Mouse (Mus musculus) spleen, postnatal 4 days (tissue): Measurements from ENCODE around the gene Unc13b.

Experiments used
- DNase-seq, 2 experiments: peaks; one replicate each; pipeline ENCODE4 v3.0.0; 2022; ENCODE audit warnings: low spot score in 2 of 2

Unc13b gene

DNA sequence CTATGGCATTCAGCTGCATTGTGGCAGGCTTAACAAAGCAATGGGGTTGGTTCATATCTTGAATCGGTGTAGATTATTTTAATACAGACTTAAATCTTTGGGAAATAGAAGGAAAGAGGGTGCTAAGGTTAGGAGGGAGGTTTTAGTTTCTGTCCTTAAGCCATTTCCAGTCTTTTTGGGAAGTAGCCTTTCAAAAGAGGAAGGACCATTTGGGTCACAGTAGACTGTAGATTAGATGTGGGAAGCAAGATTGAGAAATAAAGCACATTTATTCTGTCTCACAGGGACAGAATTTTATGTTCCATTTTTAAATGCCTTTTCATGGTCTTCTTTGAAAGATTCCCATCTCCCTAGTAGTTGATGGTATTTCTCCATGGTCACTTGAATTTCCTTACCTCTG, 159.2 kb downstream of the Unc13b start:
- DNase-seq = no peak

DNA sequence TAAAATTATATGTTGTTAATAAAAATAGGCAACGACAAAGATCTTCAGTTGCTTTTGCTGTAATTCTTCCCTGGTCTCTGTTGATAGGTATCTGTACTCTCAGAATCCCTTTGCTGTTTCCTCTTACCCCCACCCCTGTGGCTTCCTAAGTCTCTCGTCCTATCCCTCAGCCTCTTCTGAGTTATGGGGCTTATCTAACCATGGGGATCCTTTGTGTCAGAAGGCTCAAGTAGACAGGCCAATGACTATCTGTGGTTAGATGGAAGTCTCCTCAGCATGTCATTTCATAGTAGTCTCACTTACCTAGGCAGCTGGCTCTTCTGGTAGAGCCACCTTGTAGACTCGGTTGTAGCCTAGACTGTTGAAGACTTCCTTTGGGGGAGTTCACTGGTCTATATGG, 173.1 kb downstream of the Unc13b start:
- no peak for DNase-seq

DNA sequence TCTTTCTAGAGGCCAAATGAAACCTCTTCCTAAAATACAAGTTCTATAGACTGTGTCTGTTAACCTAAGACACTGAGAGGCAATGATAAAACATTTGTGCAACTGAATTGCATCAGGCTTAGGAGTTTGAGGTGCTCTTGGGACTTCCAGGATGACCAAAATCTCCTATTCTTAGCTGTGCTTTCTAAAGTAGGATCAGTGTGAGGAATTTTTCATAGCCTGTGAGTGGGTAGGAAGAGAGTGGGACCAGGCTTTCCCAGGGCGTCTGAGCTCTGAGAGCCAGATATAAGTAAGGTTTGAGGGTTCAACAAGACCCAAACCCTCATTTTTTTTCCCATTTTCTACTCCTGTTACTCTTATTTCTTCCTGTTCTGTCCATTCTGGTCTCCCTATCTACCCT, 174.2 kb downstream of the Unc13b start:
- no peak for DNase-seq

DNA sequence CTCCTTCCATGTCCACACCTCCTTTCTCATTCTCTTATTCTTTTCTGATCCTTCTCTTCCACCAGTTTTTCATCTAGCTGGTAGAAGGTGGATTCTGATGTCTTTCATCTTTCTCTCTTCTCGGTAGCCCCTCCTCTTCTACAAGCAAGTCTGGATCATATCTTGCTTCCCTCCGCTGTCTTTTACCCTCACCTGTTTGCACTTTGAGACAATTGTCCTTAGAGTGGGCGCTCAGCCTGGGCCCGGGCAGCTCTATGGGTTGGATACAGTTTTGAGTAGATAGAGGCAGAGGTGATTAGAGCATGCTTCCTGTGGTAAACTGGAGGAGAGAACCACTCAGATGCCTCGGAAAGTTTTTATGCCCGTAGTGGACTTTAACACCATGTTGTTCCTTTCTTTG, 174.7 kb downstream of the Unc13b start:
- no peak for DNase-seq

- DNase-seq = no peak
Measured at GRCm38 (mm10) chr4:43236898-43237297, 178.1 kb downstream of the Unc13b start.

- DNase-seq = no peak
Measured at GRCm38 (mm10) chr4:43240716-43241115, 182.0 kb downstream of the Unc13b start.

DNA sequence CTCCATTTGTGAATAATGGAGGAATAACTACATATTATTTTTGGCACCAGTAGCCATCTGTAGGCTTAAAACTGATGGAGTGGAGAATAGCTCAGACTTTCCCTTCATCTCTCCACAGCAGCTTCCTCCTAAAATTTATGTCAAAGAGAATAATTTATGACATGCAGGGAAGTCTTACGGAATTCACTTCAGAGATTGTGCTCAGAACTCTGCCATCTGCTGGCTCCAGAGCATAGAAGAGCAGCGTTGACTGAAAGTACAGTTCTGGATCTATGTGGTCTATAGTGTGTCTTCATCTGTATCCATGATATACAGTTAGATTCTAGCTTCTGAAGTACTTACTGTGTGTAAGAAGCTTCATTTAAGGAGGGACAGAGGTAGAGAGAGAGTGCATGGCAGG, 185.3 kb downstream of the Unc13b start:
- no peak for DNase-seq

GRCm38 (mm10) chr4:43245776-43246175, 187.0 kb downstream of the Unc13b start:
- DNase-seq = no peak

- no peak for DNase-seq
Measured at GRCm38 (mm10) chr4:43248026-43248425, 189.3 kb downstream of the Unc13b start.

DNA sequence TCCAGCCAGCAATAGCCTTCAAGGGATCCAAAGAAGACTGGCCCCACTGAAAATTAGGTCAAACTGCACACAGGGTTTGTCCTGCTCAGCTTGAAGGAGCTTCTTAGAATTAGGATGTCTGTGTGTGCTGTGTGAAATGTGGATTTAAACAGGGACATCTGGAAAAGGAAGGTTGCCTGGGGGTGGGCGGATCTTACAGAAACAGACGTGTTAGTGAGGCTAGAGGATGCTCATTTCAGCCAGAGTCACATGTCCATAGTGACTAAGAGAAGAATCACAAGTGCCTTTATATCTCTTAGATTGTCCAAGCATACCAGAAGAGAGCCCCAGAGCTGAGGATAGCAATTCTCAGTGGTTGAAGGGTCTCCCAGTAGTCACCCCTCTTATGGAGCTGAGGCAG, 190.2 kb downstream of the Unc13b start:
- DNase-seq = no peak

DNA sequence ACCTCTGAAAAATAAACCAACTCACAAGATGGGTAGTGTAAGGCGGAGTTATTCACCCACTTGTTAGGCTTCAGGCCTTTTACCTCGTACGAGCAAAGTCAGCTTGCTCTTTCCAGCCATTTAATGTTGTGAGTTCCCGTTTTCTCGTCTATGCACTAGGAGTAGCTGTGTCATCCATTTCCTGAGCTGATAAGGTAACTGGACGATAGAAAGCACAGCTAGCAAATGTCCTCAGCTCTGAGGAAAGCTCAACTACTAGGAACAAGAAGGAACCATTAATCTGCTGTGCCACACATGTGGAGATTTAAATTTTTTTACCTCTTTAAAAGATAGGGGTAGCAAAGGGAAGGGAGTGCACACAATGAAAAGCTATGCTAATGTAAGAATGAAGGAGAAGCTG, 192.5 kb downstream of the Unc13b start:
- DNase-seq = no peak

- no peak for DNase-seq
Measured at GRCm38 (mm10) chr4:43257040-43257439, 198.3 kb downstream of the Unc13b start.

GRCm38 (mm10) chr4:43258556-43258955, 199.8 kb downstream of the Unc13b start:
- DNase-seq = no peak

DNA sequence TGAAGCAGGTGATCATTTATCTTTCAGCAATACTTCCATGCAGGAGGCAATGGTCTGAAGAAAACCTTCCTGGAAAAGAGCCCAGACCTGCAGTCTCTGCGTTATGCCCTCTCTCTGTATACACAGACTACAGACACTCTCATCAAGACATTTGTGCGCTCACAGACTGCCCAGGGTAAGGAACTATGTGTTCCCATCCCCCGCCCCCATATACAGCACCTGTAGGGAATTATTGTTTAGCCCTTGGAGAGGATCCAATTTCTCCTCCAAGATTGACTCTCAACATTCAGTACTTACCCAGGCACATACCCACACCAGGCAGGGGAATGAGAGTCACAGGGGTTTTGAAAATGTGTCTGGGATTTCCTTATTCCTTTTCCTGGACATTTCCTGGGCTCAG, 200.7 kb downstream of the Unc13b start:
- no peak for DNase-seq

- no peak for DNase-seq
Measured at GRCm38 (mm10) chr4:43260096-43260495, 201.3 kb downstream of the Unc13b start.

DNA sequence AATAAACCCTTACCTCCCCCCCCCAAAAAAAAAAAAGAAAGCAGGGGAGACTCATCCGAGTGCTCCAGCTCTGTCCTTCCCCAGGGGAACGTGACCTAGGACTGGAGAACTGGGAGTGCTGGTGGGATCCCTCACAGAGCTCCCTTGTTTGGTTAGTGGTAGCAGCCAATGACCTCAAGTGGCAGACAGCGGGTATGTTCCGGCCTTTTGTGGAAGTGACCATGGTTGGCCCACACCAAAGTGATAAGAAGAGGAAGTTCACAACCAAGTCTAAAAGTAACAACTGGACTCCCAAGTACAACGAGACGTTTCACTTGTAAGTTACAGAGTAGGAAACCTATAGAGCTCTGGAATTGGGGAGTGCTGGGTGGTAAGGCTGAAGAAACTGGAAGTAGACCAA, 204.1 kb downstream of the Unc13b start:
- no peak for DNase-seq

DNA sequence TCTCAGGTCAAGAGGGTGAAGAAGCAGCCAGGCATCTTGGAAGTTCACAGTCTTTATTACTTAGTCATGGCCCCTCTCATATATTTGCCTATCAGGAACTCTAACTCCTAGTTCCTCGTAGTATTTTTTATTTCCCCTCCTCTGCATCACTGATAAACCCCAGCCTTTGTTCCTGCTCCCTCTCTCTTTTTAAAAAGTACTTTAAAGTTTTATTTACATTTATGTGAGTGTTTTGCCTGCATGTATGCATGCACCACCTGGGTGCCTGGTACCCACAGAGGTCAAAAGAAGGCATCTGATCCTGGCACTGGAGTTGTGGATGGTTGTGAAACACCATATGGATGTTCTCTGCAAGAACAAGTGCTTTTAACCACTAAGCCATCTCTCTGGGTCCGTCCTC, 207.4 kb downstream of the Unc13b start:
- no peak for DNase-seq

DNA sequence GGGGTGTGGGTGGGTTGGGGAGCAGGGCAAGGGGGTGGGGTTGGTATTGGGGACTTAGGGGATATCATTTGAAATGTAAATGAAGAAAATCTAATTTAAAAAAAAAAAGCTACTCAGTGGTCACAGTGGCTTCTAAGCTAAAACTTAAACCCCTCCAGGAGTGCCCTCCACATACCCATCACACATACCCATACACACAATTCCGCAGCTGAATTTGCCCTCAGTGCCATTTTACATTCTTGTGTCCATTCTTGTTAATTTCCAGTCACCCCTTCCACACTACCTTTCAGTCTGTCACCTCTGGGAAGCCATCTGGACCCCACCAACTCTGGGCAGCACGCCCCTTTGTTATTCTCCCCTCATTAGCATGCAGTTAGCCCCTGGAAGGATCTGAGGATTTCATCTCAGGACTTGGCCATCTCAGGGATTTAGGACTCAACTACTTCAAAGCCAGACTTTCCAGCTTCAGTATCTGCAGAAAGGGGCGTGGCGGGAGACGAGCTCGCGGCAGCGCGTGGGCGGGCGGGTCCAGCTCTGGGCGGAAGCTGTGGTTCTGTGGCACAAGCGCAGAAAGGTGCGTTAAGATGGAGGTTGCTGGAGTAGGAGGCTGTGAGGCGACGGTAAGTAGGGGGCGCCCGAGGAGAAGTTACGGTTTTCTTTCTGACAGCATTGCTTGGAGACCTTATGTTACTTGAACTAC, 208.0 kb downstream of the Unc13b start, which contains the start of gene Atp8b5:
Gene Atp8b5 (plus strand): TSS at position 537 of the 700 bp plus-strand sequence.
- DNase-seq = peak; percentile 61 to 77

DNA sequence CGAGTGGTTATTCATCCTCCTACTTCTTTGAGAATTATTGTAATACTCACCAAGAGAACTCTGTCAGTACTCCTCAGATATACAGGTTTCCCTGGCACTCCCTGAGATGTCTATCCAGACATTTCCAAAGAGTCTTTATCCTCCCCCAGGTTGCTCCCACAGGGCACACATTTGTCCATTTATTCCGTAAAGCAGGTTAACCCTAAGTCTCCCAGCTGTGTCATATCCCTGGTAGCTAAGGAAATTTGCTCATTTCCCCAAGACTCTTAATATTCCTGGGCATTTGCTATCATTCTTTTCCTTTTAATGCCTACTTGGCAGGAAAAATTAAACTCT, 208.5 kb downstream of the Unc13b start:
- DNase-seq = no peak

- no peak for DNase-seq
Measured at GRCm38 (mm10) chr4:43285476-43285875, 226.7 kb downstream of the Unc13b start.

GRCm38 (mm10) chr4:43287305-43287704, 228.6 kb downstream of the Unc13b start:
- no peak for DNase-seq

DNA sequence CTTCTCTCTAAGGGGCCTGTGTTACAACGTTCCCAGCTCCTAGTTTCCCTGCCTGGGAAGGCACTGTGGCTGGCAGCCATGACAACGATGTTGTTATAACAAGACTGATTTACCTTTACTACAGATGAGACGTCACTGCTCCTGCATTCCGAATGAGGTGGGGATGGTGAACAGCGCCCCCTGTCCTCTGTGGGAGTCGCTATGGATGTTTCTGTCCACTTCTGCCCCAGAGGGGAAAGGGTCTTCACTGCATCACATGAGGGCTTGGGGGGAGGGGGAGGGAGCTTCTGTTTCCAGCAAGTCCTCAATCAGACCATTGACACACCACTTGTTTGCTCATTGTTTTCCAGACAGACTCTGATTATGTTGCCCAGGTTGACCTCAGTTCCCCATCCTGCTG, 235.2 kb downstream of the Unc13b start:
- no peak for DNase-seq

DNA sequence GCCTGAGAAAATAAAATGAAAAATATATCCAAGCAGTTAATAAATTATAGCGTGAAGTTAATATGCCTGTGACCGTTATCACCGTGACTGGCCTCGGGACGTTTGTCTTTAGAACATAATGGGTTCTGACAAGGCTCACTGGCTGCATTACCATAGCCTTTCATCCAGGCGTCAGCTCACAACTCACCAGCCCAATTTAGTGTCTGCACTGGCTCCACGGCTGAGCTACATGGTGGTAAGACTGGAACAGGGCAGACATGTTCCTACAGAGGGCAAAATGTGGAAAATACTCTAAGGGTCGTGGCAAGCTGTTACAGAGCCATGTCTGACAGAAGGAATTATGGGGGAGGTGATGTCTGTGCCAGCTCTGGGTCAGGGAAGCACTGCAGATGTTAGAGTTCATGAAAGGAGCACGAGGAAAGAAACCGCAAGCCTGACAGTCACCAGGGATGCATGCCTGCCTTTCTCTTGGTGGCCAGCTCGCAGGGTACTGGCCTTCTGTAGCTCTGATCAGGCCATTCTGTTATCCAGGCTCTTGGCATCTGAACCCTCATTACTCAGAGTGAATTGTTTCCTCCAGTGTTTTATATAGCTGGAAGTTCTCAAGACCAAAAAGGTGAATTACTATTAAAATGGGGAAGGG, 251.1 kb downstream of the Unc13b start:
- no peak for DNase-seq
